Mouse (Mus musculus): Measurements from ENCODE around the gene Pcyt1a.

GRCm38 (mm10) chr16:32524244-32524615, 93.5 kb downstream of the Pcyt1a start:
- TF ChIP-seq POLR2A (IDR thresholded peaks at IDR 0.05; ENCODE audit: borderline replicate concordance, insufficient read depth, low read length) (no peak), CTCF (IDR thresholded peaks at IDR 0.05; ENCODE audit: borderline replicate concordance, insufficient read depth, low read depth, low read length) (no peak)
